Mouse (Mus musculus) large intestine, adult 2 months (tissue): Measurements from ENCODE around the gene Tamm41. TPM values are rescaled to one million over a fixed set of nuclear protein-coding genes. Genes with fewer than 3 reads are reported as not detected.
A peak's percentile ranks its signal among the peaks of the same experiment; 100 is the strongest.

ENCODE experiments used
- DNase-seq: peaks from one replicate; pipeline ENCODE4 v3.0.0-alpha.2; 2012; ENCODE audit warnings: low read depth, low spot score
- WGBS: fragments of 180-500 bp; shearing (Covaris S2); methylation state at CpG from one replicate; pipeline ENCODE4 v1.1.7; 2018; 5-methylcytosine and 5-hydroxymethylcytosine counted together
- polyA plus RNA-seq: library from polyadenylated mRNA; depleted of rRNA; stranded (reverse); fragments of >200 nt; gene quantifications from 2 replicates; pipeline ENCODE4 v1.2.3, GENCODE M21; 2012; rRNA removed

The Tamm41 gene
- 32.7 and 44.3 TPM in 2 replicates for polyA plus RNA-seq

DNA sequence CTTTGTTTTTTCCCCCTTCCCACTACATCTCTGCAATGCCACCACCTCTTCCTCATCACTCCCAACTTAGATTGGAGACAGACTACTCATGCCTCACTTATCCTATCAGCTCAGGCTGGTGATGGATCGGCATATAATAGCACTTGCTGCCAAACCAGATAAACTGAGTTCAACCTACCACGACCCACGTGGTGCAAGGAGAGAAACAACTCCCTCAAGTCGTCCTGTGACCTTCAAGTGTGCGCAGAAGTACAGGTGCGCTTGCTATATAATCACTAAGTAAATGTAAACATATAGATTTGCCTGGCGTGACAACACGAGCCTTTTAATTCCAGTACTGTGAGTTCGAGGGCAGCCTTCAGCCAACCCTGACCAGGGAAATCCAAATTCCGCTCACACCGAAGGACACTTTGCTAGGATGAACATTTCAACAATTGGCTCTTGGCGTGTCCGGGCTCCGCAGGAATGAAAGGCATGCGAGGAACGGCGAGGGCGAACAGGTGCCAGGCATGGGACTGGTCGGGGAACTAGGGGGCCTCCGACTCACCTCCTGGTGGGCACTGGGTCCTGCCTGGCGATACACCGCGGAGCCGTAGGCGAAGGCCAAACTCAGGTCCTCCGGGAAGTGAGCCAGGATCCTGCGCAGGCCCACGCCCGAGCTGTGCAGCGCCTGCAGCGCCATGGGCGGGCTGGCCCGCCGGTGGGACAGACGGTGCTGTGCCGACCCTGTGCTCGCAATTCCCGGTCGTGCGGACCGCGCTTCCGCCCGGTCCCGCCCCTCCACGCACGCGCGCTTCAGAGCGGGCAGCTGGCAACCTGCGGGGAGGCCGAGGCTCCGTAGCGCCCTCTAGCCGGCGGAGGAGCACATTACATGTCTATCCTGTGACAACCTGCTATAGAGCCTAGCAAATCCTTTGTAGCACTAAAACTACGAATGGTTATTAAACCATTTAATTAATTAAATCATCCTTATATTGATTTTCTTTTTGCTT lies at the start of gene Tamm41:
Tamm41 (minus strand) TSS at position 774 of the 992 bp plus-strand sequence.
- WGBS, result under 1% methylated on average over 57 of the region's 57 CpGs
- peak; percentile 47 for DNase-seq

DNA sequence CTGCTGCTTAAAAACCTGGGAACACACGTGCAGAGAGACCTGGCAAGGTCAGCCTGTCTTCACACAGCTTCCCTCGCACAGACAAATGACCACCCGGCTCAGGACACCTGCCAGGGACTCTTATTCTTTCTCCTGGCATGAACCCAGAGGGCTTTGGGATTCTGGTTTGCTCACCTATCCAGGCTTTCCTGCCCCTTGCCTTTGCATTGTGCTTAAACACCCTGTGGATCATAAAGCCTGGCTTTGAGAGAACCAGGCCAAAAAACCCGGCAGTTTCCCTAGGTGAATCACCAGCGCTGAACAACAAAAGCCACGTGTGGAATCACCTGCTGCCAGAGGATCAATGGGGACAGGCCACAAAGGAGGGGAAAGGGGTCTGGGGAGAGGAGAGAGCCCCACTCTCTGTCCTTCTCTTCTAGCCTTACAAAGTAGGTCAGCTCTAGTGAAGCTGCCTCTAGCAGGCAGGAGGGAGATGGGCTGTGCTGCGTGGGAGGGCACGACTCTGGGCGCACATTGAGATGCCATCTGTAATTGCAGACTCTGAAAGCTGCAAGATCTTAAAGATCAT lies 47.7 kb upstream of the Tamm41 start:
- 37% methylated on average over 9 of the region's 9 CpGs for WGBS

DNA sequence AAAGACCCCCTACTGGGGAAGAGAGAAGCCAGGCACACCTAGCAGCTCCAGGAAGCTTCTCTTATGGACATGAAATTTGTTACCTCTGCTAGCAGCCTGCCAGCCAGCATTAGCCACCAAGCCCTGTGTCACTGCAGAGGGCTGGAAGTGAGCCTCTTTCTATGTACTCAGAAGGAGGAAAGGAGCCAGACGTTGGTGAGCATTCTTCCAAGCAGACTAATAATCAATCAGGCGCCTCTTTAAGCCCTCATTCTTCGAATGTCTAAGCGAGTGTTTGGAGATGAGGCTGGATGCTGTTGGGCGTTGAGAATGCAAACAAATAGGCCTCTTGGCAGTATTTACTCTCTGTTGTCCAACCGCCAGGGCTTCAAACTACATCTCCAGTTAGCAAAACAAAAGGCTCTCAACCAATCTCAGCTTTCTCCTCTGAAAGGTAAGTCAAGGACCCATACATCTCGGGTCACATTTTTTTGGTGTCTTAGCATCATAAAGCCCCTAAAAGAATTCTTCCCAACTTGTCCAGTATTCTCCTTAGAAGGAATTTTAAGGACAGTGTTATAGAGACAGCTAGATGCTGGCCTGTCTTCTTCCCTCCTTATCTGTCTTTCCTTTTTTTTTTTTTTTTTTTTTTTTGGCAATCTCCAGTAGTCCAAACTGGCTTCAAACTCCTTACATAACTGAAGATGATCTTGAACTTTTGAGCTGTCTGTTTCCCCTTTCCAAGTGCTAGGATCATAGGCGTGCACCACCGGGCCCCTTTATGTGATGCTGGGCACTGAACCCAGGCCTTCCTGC lies 39.3 kb upstream of the Tamm41 start:
- 56% methylated on average over 9 of the region's 9 CpGs for WGBS

More for the DNA sequence above, 47.7 kb upstream of the Tamm41 start:
- DNase-seq, result no peak

DNA sequence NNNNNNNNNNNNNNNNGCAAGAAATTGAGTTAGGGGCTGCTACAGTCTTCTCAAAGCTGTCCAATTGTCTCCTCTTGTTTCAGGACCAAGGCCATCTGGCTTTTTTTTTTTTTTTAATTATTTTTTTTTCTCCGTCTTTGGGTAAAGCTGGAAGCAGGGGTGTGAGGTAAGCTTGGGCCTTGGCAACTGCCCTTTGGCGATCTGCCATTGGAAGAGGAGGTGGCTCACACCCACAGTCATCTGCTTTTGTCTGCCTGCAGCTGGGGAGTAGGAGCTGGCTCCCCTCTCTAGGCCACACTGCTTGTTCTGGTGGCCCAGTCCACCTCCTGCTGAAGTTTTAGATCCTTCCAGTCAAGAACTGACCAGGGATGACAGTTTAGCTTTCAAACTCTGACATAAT lies 34.3 kb upstream of the Tamm41 start:
- 43% methylated on average over 2 of the region's 2 CpGs for WGBS
- DNase-seq, result no peak

More for the DNA sequence above, 39.3 kb upstream of the Tamm41 start:
- no peak for DNase-seq

DNA sequence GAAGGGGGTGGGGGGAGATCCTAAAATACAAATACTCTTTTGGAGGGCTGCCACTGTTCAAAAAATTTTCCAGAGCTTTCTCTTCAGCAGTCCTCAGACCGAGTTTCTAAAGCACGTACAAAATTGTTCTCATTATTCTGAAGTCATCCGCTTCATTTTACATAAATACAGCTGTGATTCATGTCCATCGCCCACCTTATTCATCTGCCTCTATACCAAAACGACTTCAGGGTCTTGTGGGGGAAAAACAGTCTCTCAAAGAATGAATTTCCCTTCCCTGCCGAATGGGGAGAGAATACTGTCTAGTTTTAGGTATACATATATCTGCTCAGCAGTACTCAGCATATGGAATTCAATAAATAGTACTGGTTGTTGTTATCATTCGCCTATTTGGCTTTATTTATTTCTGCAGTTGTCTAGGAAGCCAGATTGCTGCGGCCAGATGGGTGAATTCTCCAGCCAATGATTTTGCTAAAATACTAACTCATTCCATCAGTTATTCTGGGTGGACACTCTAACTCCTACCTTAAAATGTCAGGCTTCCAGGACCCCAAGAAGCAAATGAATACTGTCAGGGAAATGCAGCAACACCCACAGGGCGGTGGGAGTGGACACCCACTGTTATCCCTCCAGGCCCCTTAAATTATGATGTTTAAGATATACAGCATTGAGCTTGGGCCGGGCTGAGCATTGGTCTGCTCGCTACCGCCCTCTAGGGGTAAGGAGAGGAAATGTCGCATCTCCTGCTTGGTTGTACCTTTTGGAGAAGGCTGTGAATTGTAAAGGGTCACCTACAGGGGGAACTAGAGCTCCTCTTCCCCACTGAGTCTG lies 27.9 kb upstream of the Tamm41 start:
- DNase-seq, result no peak
- WGBS, result 38% methylated on average over 13 of the region's 13 CpGs

DNA sequence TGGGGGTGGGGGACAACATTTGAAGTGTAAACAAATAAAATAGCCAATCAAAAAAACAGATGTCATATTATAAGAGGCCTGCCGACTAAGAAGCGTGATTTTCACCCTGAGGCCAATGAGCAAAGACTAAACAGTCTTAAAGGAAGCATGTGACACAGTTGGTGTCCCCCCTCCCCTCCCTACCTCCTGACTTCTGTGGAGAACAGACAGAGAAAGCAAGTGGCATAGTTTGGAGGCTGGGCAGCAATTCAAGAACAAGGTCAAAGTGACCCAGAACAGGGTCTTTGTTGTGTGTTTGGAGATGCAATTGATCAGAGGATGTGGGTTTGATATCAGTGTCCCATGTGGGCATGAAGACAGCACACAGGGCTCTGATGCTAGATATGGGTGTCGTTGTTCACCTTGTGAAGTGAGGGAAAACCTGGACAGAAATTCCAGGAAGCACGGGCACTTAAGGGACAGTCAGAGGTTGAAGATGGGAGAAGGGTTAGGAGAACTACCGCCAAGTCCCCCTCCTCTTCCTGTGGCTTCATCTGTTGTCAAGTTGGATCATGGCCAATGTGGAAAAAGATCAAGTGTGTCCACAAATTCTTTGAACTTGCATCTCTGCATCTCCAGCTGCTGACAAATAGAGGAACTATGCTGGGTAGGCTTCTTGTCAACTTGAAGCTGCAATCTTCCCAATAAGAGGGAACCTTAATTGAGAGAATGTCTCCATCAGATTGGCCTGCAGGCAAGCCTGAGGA lies 25.1 kb upstream of the Tamm41 start:
- 70% methylated on average over 5 of the region's 5 CpGs for WGBS
- DNase-seq, result no peak

DNA sequence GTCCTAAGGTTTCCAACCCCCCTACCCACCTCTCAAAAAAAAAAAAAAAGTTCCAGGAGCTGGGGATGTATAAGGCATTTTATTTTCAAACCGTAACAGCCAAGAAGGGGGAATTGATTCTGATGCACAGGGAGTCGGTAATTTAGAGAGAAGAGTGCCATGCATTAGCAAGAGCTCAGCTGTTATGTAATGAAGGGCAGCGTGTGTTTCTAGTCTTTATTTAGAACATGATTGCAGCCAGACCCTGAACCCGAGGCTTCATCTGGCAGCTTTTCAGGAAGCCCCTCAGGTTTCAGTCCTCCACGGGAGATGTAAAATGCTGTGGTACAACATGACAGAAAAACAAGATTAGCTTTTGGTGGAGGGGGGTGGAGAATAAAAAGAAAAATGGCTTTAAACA lies 21.6 kb upstream of the Tamm41 start:
- WGBS, result 67% methylated on average over 5 of the region's 5 CpGs
- no peak for DNase-seq

DNA sequence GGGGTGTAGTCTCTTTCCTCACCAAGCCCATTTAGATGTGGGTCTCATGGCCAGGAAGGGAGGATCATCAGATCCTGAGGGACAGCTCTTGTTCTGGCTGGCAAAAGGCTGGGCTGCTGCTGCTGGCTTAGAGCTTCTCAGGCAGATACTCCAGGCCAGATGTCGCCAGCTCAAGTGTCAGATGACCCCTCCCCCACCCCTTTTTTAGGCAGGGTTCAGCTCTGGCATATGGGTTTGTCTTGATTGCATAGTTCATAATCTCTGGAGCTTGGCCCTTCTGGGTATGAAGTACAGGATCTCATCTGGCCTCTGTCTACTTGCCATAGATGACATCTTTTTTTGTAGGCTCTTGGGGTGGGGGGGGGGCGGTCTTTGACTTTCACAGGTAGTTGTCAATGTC lies 19.0 kb upstream of the Tamm41 start:
- WGBS, result 43% methylated on average over 2 of the region's 2 CpGs
- no peak for DNase-seq

DNA sequence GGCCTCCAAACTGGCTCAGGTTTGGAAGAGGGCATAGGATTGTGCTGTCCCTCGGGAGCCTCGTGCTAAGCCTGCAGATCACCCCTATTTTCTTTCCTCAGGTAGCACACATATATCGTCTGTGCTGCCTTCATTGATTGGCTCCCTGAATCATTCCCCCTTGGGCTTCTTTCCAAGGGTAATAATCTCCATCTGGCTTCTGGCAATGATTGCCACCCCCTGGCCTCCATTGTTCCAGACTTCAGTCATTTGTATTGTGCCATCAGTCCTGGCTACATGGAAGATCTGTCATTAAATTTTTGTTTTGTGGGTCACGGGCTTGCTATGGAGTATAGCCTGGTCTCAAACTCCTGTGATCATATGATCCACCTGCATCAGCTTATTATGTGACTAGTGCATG lies 17.8 kb upstream of the Tamm41 start:
- no peak for DNase-seq
- WGBS, result 31% methylated on average over 4 of the region's 4 CpGs

DNA sequence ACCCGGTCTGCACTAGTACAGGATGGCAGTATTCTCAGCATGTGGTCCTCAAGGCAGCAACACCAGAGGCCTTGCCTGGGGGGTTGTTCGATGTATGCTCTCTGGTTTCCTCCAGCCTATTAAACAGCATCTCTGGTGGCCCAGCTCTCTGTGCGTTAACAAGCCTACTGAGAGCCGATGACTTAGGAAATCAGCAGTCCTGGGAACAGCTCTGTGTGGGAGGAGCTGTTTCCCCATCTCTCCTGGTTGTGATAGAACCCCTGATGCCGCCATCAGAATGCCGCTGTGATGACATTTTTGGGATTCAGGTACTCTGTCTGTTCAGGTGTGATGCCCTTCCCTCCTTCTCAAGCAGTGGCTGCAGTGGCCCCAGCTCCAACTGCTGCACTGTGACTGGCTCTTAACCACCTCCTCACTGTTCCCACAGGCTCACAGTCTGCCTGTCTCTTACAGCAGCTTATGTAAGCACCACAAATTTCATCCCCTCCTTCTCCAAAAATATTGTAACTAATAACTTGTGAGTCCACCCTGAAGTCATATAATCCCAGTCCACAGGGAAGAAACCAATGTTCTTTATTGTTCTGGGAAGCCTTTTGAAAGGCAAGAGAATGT lies 14.0 kb upstream of the Tamm41 start:
- no peak for DNase-seq
- WGBS, result 79% methylated on average over 6 of the region's 6 CpGs

DNA sequence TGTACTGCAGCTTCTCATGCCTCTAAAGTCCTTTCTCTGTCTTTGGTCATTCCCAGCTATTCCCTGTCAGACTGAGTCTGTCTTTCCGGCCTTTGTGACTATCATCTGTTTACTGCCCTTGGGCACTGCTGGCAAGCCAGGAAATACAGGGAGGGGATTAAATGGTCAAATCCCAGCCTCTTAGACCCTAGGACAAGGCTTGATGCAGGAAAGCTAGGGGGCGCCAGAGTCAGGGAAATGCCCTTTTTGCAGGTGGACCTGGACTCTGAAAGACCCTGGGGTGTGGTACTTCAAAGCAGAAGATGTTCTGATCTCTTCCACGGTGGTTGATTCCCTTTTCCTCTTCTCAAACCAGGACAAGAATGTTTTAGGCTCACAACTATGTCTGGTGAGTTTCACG lies 11.3 kb upstream of the Tamm41 start:
- WGBS, result 17% methylated on average over 4 of the region's 4 CpGs
- DNase-seq, result no peak

DNA sequence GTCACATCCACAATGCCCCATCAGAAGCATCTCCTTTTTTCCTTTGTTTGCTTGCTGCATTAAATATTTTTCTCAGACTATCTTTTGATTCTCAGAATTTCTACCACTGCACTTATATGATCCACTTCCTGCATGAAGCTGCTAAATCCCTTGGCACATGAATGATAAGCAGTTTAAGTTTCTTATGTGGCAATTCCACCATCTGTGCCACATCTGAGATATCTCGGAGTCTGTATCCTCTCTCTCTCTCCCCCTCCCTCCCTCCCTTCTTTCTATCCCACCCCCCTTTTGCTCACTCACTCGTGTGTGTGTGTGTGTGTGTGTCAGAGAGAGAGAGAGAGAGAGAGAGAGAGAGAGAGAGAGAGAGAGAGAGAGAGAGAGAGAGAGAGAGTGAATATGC lies 10.1 kb upstream of the Tamm41 start:
- WGBS, result 54% methylated on average over 2 of the region's 2 CpGs

DNA sequence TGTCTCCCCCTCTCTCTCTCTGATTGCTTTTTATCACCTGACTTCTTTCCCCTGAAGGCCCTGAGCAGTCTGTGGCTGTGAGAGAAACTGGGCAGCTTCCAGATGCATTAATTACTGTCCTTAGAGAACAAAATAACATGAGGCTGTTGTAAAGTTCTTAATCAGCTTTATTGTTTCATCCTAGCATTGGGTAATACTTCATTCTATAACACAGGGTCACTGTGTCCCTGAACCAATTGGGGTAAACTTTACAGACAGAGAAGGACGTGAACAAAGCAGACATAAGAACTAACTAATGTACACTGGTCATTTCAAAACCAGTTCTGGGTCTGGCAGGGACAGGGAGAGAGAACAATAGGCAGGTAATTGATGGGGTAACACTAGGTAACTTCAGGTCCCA lies 8.4 kb upstream of the Tamm41 start:
- WGBS, result 88% methylated on average over 1 of the region's 1 CpGs
- no peak for DNase-seq

More for the DNA sequence above, 10.1 kb upstream of the Tamm41 start:
- no peak for DNase-seq

DNA sequence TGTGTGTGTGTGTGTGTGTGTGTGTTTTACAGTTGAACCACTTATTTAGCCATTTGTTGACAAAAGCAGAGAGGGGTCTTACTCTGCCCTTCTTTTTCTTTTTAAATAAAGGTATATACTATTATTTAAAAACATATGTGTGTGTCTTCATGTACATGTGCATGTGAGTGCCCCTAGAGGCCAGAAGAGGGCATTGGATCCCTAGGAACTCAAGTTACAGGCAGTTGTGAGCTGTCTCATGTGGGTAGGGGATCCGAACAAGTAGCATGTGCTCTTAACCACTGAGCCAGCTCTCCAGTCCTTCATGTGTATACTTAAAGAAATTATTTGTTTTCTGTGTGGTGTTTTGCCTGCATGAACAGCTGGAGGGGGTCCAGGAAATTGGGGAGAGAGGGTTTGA lies 7.0 kb upstream of the Tamm41 start:
- 77% methylated on average over 1 of the region's 1 CpGs for WGBS
- DNase-seq, result no peak

DNA sequence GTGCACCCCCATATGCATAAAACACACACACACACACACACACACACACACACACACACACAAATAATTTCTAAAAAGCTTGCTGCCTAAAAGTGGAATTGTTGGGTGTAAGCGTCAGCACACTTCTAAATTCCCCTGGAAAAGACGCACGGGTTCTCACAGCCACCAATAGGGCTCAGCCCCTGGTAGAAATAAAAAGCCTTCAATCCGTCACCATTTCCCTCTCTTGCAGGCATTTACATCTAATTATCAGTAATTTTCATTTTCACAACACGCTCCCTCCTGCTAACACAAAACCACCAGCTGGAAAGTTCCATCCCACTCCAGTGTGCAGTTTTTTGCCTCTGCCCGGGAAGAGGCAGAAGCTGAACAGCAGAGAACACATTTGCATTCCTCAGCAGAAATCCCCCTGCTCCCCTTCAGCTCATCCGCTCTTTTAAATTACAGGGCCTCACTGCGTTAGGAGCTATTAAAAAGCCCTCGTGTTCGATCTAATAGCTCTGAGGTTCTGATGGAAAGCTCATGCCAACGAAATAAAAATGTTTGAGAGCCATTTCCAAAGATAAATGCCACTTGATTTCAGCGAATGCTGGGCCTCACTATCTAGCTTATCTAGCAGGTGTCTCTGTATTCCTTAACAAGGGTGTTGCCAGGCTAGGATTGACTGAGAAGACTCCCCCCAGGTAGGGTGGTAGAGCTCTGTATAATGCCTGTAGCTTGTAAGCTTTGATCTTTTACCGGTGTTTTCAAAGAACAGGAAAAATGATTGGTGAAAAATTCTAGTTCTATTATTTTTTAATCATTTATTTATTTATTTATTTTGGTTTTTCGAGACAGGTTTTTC lies 6.2 kb upstream of the Tamm41 start:
- DNase-seq, result no peak
- WGBS, result 80% methylated on average over 14 of the region's 14 CpGs

DNA sequence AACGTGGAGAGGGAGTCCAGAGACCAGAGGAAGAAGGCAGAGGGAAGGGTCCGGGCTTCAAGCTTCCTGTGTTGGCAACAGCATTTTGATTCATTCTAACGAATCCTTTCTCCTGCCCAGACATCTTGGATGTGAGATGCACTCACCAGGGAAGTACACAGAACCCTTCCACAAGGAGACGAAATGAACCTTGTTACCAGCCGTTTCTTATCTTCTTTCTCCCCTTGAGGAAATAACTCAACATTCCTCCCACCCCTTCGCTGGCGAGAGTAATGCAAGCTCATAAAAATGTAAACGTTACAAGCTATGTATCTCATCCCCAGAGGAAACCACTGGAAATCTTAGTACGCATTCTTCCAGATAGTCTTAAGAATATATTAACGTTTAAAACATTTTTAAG lies 4.9 kb upstream of the Tamm41 start:
- 10% methylated on average over 10 of the region's 10 CpGs for WGBS
- DNase-seq, result no peak

DNA sequence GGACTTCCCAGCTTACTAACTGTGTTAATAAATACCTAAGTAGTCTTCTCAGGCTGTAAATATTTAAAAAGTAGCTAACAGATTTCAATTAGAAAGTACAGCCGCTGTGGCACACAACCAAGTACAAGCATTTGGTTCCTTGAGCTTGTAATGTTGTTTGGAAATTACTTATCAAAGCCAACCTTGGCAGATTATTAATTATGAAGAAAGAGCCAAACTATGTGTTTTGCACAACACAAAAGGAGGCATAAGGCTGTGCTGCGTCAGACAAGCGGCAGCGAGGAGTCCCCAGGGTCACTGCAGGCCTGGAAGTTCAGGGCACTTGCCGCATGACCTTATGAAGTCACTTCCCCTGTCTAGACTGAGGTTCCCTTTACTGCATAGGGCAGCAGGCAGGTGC lies 4.2 kb downstream of the Tamm41 start:
- no peak for DNase-seq
- WGBS, result 94% methylated on average over 5 of the region's 5 CpGs
